Mouse (Mus musculus) heart, adult 2 months (tissue): ENCODE measurements around the gene Fam53a. TPM values are rescaled to one million over a fixed set of nuclear protein-coding genes. Genes with fewer than 3 reads are reported as not detected.

Experiments used
- DNase-seq, 2 experiments: peaks; one replicate each; pipeline ENCODE4 v3.0.0; 2021
- H3K27ac ChIP-seq: fragments of 200-600 bp; 2 replicates; pipeline ENCODE4 v1.8.1; 2022
- H3K27me3 ChIP-seq: fragments of 200-500 bp; 2 replicates; pipeline ENCODE4 v1.6.1; 2012; ENCODE audit warnings: mild to moderate bottlenecking, low read length, inconsistent platforms, mixed read lengths; ENCODE audit not compliant: control insufficient read depth, insufficient read depth
- H3K36me3 ChIP-seq: fragments of 200-500 bp; 2 replicates; pipeline ENCODE4 v1.6.1; 2012; ENCODE audit warnings: low read length, inconsistent platforms; ENCODE audit not compliant: control insufficient read depth, insufficient read depth
- H3K4me1 ChIP-seq: fragments of 200-500 bp; 2 replicates; pipeline ENCODE4 v1.6.1; 2011; ENCODE audit warnings: low read length; ENCODE audit not compliant: control insufficient read depth, insufficient read depth
- H3K4me3 ChIP-seq: fragments of 200-600 bp; 2 replicates; pipeline ENCODE4 v1.8.1; 2022
- H3K79me2 ChIP-seq: fragments of 200-500 bp; replicated peaks from 2 replicates; pipeline ENCODE4 v1.6.1; 2012; ENCODE audit warnings: mild to moderate bottlenecking, inconsistent platforms, low read length, moderate library complexity, mixed read lengths; ENCODE audit not compliant: control insufficient read depth, insufficient read depth
- H3K9ac ChIP-seq: fragments of 200-500 bp; 2 replicates; pipeline ENCODE4 v1.6.1; 2012; ENCODE audit warnings: low read depth, mild to moderate bottlenecking, control low read depth, inconsistent platforms, low read length, mixed read lengths
- CTCF ChIP-seq: fragments of 200-600 bp; IDR thresholded peaks from 2 replicates; pipeline ENCODE4 v1.8.1; 2022; ENCODE audit warnings: antibody characterized with exemption, mild to moderate bottlenecking, moderate library complexity
- EP300 ChIP-seq: fragments of 200-500 bp; IDR thresholded peaks from 2 replicates; pipeline ENCODE4 v1.6.1; 2011; ENCODE audit warnings: low read depth, low read length, control low read depth; ENCODE audit not compliant: insufficient read depth
- POLR2A ChIP-seq: fragments of 200-500 bp; IDR thresholded peaks from 2 replicates; pipeline ENCODE4 v1.6.1; 2011; ENCODE audit warnings: mild to moderate bottlenecking, low read depth, low read length, control low read depth; ENCODE audit not compliant: insufficient read depth
- WGBS: fragments of 180-500 bp; shearing (Covaris S2); methylation state at CpG from one replicate; pipeline ENCODE4 v1.1.7; 2018; 5-methylcytosine and 5-hydroxymethylcytosine counted together
- intact Hi-C: fragments of 180-260 bp; cut with DNase I; formaldehyde crosslinking; loops from one replicate; pipeline ENCODE4 v1.15.1; 2025
- polyA plus RNA-seq: library from polyadenylated mRNA; depleted of rRNA; stranded (reverse); fragments of >200 nt; gene quantifications from 2 replicates; pipeline ENCODE4 v1.2.3, GENCODE M21; 2012
- total RNA-seq, 2 experiments: library from RNA; stranded (reverse); gene quantifications; 2 replicates each; pipeline ENCODE4 v1.2.3; 2021

Gene Fam53a
- total and polyA plus RNA-seq, 3 experiments: 22.8 to 26.9 (median 26.1) TPM

GRCm38 (mm10) chr5:33658664-33659050 is 29.2 kb upstream of the Fam53a start:
- Histone ChIP-seq H3K79me2 (no peaks in the 10 kb centered on the region), H3K4me3 (peak overlapping the region; percentile 71), H3K4me1 (peaks cover 5% of the 10 kb centered on the region), H3K27me3 (no peaks in the 10 kb centered on the region), H3K9ac (0 out of 2 replicates have a peak overlapping the region, but pooled peaks have one; percentile 31), H3K36me3 (no peaks in the 10 kb centered on the region), H3K27ac (peak overlapping the region; percentile 100; the same call in 1 of the 2 replicates)
- intact Hi-C loops: loop anchor here (5.0 to 10.0 kb wide), 4 partner anchors 124 to 706 kb away; partner anchors contain the start of genes Fam193a, Letm1, Mxd4 and Nelfa
- no peak for TF ChIP-seq POLR2A
- 1% methylated on average over 26 of the region's 26 CpGs for WGBS
- DNase-seq: no peak

GRCm38 (mm10) chr5:33657787-33658663 is 28.6 kb upstream of the Fam53a start, which contains the start of the genes Tacc3 and Tmem129:
Gene Tacc3, plus strand, starts transcription at chr5:33658128.
Gene Tmem129, minus strand, starts transcription at chr5:33658416.
- peak; percentile 95 to 99 for DNase-seq
- intact Hi-C loops: loop anchor here (5.0 to 10.0 kb wide), 4 partner anchors 124 to 707 kb away; partner anchors contain the start of genes Fam193a, Letm1, Mxd4 and Nelfa
- no peaks in the 10 kb centered on the region for H3K36me3 ChIP-seq
- H3K27ac ChIP-seq: peak within 1 kb of the TSS; percentile 100
- 0% methylated on average over 60 of the region's 60 CpGs for WGBS
- H3K4me1 ChIP-seq: peaks cover 5% of the 10 kb centered on the region
- H3K9ac ChIP-seq: peak within 1 kb of the TSS; percentile 81
- H3K79me2 ChIP-seq: no peaks in the 10 kb centered on the region
- H3K4me3 ChIP-seq: peak within 1 kb of the TSS; percentile 71
- H3K27me3 ChIP-seq: no peaks in the 10 kb centered on the region
- peak; percentile 87 for TF ChIP-seq POLR2A
- TF ChIP-seq EP300: peak; percentile 47
- TF ChIP-seq CTCF: peak; percentile 11; the same call in 1 of the 2 replicates

GRCm38 (mm10) chr5:33657251-33657786 is 27.9 kb upstream of the Fam53a start:
- no peak for DNase-seq
- Histone ChIP-seq H3K4me1 (peaks cover 8% of the 10 kb centered on the region), H3K79me2 (no peaks in the 10 kb centered on the region), H3K27ac (peak overlapping the region; percentile 100), H3K4me3 (peak overlapping the region; percentile 71), H3K36me3 (no peaks in the 10 kb centered on the region), H3K9ac (peak overlapping the region; percentile 81), H3K27me3 (no peaks in the 10 kb centered on the region)
- WGBS: under 1% methylated on average over 32 of the region's 32 CpGs
- no peak for TF ChIP-seq POLR2A
- intact Hi-C loops: loop anchor here (5.0 to 10.0 kb wide), 4 partner anchors 125 to 707 kb away; partner anchors contain the start of genes Fam193a, Letm1, Mxd4 and Nelfa

GRCm38 (mm10) chr5:33656739-33657138 is 27.3 kb upstream of the Fam53a start:
- Histone ChIP-seq H3K9ac (peak overlapping the region; percentile 81), H3K27ac (peak overlapping the region; percentile 100), H3K4me1 (peaks cover 8% of the 10 kb centered on the region), H3K36me3 (no peaks in the 10 kb centered on the region), H3K79me2 (no peaks in the 10 kb centered on the region), H3K4me3 (peak overlapping the region; percentile 71), H3K27me3 (no peaks in the 10 kb centered on the region)
- 7% methylated on average over 1 of the region's 1 CpGs for WGBS
- intact Hi-C loops: loop anchor here (5.0 to 10.0 kb wide), 4 partner anchors 126 to 708 kb away; partner anchors contain the start of genes Fam193a, Letm1, Mxd4 and Nelfa
- no peak for DNase-seq
- TF ChIP-seq CTCF (no peak), EP300 (no peak), POLR2A (no peak)

GRCm38 (mm10) chr5:33655251-33655840 is 25.9 kb upstream of the Fam53a start:
- H3K4me1 ChIP-seq: peaks cover 8% of the 10 kb centered on the region
- no peaks in the 10 kb centered on the region for H3K27me3 ChIP-seq
- peaks cover 8% of the 10 kb centered on the region; the same call in 1 of the 2 replicates for H3K36me3 ChIP-seq
- intact Hi-C loops: loop anchor here (5.0 to 10.0 kb wide), 4 partner anchors 127 to 709 kb away; partner anchors contain the start of genes Fam193a, Letm1, Mxd4 and Nelfa
- H3K9ac ChIP-seq: no peak overlapping the region
- H3K27ac ChIP-seq: no peak overlapping the region
- H3K4me3 ChIP-seq: no peak overlapping the region
- TF ChIP-seq POLR2A (no peak), EP300 (no peak), CTCF (no peak)
- DNase-seq: no peak
- H3K79me2 ChIP-seq: no peaks in the 10 kb centered on the region
- 88% methylated on average over 10 of the region's 10 CpGs for WGBS
